Mouse (Mus musculus) kidney, embryonic 14.5 days (tissue): Measurements from ENCODE around the gene Trim12a. TPM values are rescaled to one million over a fixed set of nuclear protein-coding genes. Genes with fewer than 3 reads are reported as not detected.

Experiments used
- polyA plus RNA-seq: library from polyadenylated mRNA; unstranded; fragments of >200 nt; fragmentation: Nextera tagmentation; extraction: Ambion mirVana; gene quantifications from 2 replicates; pipeline ENCODE4 v1.2.1, GENCODE M21; 2014

The Trim12a gene
- polyA plus RNA-seq, 1 experiment from 2014 or later = 6.3 TPM

Other genes with a start within 250 kb of the Trim12a start
- not detected in 2 replicates for gene Olfr644, start 243.6 kb downstream of the Trim12a start, polyA plus RNA-seq
- gene Olfr645, start 230.0 kb downstream of the Trim12a start, polyA plus RNA-seq = not detected in 2 replicates
- gene Olfr646, start 210.6 kb downstream of the Trim12a start, polyA plus RNA-seq = not detected in 2 replicates
- gene Ubqln5, start 185.6 kb downstream of the Trim12a start, polyA plus RNA-seq = not detected in 2 replicates
- not detected in 2 replicates for gene Olfr643, start 178.1 kb downstream of the Trim12a start, polyA plus RNA-seq
- not detected in 2 replicates for gene Ubqln3, start 172.2 kb downstream of the Trim12a start, polyA plus RNA-seq
- gene Ubqlnl, start 164.9 kb downstream of the Trim12a start, polyA plus RNA-seq = not detected in 2 replicates
- not detected in 2 replicates for gene Olfm5, start 150.6 kb downstream of the Trim12a start, polyA plus RNA-seq
- gene Olfr648, start 132.1 kb downstream of the Trim12a start, polyA plus RNA-seq = 0.12 and 0.14 TPM in 2 replicates
- gene Olfr649, start 119.5 kb downstream of the Trim12a start, polyA plus RNA-seq = not detected in 2 replicates
- gene Trim6, start 96.7 kb downstream of the Trim12a start, polyA plus RNA-seq = 1.3 and 2.5 TPM in 2 replicates
- 1.4 and 1.5 TPM in 2 replicates for gene Trim34a, start 71.0 kb downstream of the Trim12a start, polyA plus RNA-seq
- 0.20 and 0.30 TPM in 2 replicates for gene Trim5, start 27.4 kb downstream of the Trim12a start, polyA plus RNA-seq
- gene Trim34b, start 14.0 kb upstream of the Trim12a start, polyA plus RNA-seq = 0.40 and 0.50 TPM in 2 replicates
- 2.0 and 2.8 TPM in 2 replicates for gene Trim12c, start 37.9 kb upstream of the Trim12a start, polyA plus RNA-seq
- not detected in 2 replicates for gene Trim30b, start 54.4 kb upstream of the Trim12a start, polyA plus RNA-seq
- gene Trim30c, start 85.4 kb upstream of the Trim12a start, polyA plus RNA-seq = 0.20 TPM in 1 of 2 replicates, not detected in the other
- 1.0 and 1.3 TPM in 2 replicates for gene Trim30a, start 149.7 kb upstream of the Trim12a start, polyA plus RNA-seq
- 0.41 and 0.49 TPM in 2 replicates for gene Trim30d, start 192.4 kb upstream of the Trim12a start, polyA plus RNA-seq
- not detected in 2 replicates for gene Olfr651, start 234.7 kb upstream of the Trim12a start, polyA plus RNA-seq
- not detected in 2 replicates for gene Olfr652, start 245.4 kb upstream of the Trim12a start, polyA plus RNA-seq